Mouse (Mus musculus) brain, embryonic 14.5 days (tissue): Measurements from ENCODE around the gene Eri2. TPM values are rescaled to one million over a fixed set of nuclear protein-coding genes. Genes with fewer than 3 reads are reported as not detected.

Source experiments
- DNase-seq: peaks from one replicate; pipeline ENCODE4 v3.0.0-alpha.2; 2011; ENCODE audit warnings: low read depth
- CTCF ChIP-seq: fragments of 200-500 bp; IDR thresholded peaks from 2 replicates; pipeline ENCODE4 v1.5.1; 2012; ENCODE audit warnings: inconsistent platforms, mild to moderate bottlenecking, moderate library complexity, borderline replicate concordance; ENCODE audit not compliant: insufficient read depth, insufficient read length; ENCODE audit errors: extremely low read depth
- POLR2A ChIP-seq: fragments of 200-500 bp; IDR thresholded peaks from 2 replicates; pipeline ENCODE4 v1.6.1; 2012; ENCODE audit warnings: mild to moderate bottlenecking, inconsistent platforms, borderline replicate concordance; ENCODE audit not compliant: poor library complexity, insufficient read depth, insufficient read length, severe bottlenecking; ENCODE audit errors: extremely low read depth
- polyA plus RNA-seq: library from polyadenylated mRNA; depleted of rRNA; stranded (reverse); fragments of >200 nt; gene quantifications from 2 replicates; pipeline ENCODE4 v1.2.3, GENCODE M21; 2012; rRNA removed

Gene Eri2
- 11.9 and 12.5 TPM in 2 replicates for polyA plus RNA-seq

GRCm38 (mm10) chr7:119793586-119794250 is at the start of gene Eri2, which contains the start of gene Rexo5:
Gene Eri2, minus strand, starts transcription at chr7:119794058.
Gene Rexo5, plus strand, starts transcription at chr7:119794006.
- peak; percentile 96 for DNase-seq
- TF ChIP-seq CTCF (no peak), POLR2A (peak; percentile 24; the same call in 1 of the 2 replicates)

DNA sequence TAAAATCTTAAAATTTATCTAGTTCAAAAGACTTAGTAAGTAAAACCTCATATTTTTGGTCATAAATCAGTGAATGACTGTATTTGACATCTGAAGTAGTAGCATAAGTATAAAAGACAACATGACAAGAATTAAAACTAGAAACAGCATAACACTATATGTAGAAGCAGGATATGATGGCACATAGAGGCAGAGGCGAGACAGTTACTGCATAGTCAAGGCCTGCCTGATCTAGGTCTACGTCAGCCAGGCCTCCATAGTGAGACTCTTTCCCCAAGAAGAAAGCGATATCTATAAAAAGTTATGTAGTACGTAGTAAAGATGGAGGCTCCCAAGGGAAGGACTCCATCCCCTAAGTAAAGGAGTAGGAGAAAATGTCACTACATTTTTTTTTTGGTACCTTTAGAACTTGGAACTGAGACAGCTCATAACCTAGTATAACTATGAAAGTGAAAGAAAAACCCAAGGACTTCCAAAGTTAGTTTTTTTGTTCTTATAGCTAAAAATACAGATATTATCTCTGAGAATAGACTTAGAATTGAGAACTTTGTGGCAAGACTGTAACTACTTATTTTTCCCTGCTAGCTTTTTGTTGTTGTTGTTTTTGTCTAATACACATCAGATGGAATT is 48.1 kb upstream of the Eri2 start:
- DNase-seq = no peak
- TF ChIP-seq POLR2A (no peak), CTCF (no peak)

DNA sequence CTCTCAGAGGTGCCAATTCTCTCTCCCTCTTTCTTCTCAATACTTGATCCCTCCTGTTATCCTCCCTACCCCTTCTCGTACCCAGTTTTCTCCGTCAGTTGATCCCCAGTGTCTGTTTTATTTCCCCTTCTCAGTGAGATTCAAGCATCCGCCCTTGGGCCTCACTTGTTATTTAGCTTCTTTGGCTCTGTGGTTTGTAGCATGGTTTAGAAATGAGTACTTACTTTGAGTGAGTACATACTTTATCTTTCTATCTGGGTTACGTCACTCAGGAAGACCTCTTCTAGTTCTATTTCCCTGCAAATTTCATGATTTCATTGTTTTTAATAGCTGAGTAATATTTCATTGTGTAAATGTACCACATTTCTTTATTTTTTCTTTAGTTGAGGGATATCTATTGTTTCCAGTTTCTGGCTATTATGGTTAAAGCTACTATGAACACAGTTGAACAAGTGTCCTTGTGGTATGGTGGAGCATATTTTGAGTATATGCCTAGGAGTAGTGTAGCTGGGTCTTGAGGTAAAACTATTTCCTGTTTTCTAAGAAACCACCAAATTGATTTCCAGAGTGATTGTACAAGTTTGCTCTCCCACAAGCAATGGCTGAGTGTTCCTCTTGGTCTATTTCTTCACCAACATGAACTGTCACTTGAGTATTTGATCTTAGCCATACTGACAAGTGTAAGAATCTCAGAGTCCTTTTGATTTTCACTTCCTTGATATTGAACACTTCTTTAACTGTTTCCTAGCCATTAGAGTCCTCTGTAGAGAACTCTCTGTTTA is 42.3 kb upstream of the Eri2 start:
- no peak for DNase-seq
- TF ChIP-seq CTCF = no peak
- TF ChIP-seq POLR2A = no peak

GRCm38 (mm10) chr7:119835371-119835770 is 41.5 kb upstream of the Eri2 start:
- TF ChIP-seq CTCF (no peak), POLR2A (no peak)
- DNase-seq = no peak

GRCm38 (mm10) chr7:119808723-119809122 is 14.9 kb upstream of the Eri2 start:
- no peak for TF ChIP-seq POLR2A
- no peak for TF ChIP-seq CTCF
- DNase-seq = no peak

GRCm38 (mm10) chr7:119807396-119807795 is 13.5 kb upstream of the Eri2 start:
- no peak for DNase-seq
- TF ChIP-seq POLR2A = no peak
- no peak for TF ChIP-seq CTCF

DNA sequence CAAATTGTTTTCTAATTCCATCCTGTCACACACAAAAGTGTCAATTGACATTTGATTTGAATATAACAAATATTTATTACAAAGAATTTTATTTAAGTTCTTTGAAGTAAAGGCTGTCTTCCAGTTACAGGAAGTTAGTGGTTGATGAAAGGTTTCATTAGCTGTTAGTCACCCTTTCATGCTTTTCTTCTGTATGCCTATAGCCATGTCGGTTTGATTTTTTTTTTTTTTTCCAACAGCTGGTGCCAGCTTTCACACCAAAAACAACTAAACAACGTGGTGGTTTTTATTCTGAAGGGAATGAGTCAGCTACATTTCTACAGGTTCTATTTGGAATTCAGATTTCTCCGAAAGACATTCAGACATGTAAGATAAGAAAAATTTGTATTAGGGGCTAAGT is 7.1 kb upstream of the Eri2 start:
- no peak for DNase-seq
- TF ChIP-seq POLR2A (no peak), CTCF (no peak)

DNA sequence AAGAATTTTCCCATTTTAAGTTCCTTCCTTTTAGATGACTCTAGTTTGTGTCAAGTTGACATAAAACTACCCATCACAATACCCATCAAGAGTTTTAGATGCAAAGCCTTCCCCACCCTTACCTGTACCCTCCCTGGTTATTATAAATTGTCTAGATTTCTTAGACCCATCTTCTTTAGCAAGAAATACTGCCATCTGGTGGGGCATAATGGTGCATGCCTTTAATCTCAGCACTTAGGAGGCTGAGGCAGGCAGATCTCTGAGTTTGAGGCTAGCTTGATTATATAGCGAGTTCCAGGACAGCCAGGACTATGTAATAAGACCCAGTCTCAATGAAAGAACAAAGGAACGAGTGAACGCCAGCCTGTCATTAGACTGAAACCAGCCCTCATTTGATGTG is 6.6 kb upstream of the Eri2 start:
- no peak for TF ChIP-seq CTCF
- no peak for TF ChIP-seq POLR2A

GRCm38 (mm10) chr7:119795311-119795710 is 1.5 kb upstream of the Eri2 start:
- no peak for DNase-seq
- TF ChIP-seq POLR2A = no peak
- no peak for TF ChIP-seq CTCF

More for the DNA sequence above, 6.6 kb upstream of the Eri2 start:
- DNase-seq = no peak

- TF ChIP-seq CTCF = no peak
- 0 out of 2 replicates have a peak, but pooled peaks have one; percentile 0 for TF ChIP-seq POLR2A
- DNase-seq = no peak
Observed at GRCm38 (mm10) chr7:119794251-119794638, 387 bp upstream of the Eri2 start.

GRCm38 (mm10) chr7:119789024-119789423 is 4.8 kb downstream of the Eri2 start:
- no peak for TF ChIP-seq POLR2A
- no peak for TF ChIP-seq CTCF

More at GRCm38 (mm10) chr7:119789024-119789423, 4.8 kb downstream of the Eri2 start:
- DNase-seq = no peak
